Mouse (Mus musculus): ENCODE measurements around the gene Ufsp1.

The Ufsp1 gene

DNA sequence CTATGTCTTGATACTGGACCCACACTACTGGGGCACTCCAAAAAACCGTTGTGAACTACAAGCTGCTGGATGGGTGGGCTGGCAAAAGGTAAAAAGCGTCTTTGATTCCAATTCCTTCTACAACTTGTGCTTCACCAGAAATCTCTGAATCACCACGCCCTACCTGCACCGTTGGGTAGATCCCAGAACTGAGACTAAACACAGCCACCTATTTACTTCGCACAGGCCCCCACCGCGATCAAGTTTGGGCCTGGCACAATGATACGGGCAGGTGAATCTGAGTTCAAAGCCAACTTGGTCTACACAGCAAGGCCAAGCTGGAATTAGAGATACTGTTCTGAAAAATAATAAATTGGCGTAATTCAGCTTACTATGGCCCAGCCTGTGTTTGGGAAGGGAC lies 867 bp downstream of the Ufsp1 start:
- no peak for DNase-seq (ENCODE audit: low spot score in 2 of 2)

DNA sequence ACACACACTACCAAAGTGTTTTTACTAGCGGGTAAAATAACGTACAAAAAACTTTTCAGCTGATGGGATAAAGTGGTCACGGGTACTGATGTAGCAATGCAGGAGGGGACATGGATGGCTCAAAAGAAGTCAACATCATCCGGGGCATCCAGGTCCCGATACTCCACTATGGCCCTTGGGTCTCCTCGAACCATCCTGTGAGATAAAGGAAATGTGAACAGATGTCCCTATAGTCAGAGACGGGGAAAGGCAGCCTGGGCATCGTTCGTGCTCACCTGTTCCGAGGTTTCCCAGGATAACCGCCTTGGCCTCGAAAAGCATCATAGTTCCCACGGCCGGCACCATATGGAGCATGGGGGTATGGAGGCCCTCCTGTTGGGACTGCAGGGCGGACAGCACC lies 1.3 kb downstream of the Ufsp1 start:
- DNase-seq (ENCODE audit: low spot score in 2 of 2): no peak

DNA sequence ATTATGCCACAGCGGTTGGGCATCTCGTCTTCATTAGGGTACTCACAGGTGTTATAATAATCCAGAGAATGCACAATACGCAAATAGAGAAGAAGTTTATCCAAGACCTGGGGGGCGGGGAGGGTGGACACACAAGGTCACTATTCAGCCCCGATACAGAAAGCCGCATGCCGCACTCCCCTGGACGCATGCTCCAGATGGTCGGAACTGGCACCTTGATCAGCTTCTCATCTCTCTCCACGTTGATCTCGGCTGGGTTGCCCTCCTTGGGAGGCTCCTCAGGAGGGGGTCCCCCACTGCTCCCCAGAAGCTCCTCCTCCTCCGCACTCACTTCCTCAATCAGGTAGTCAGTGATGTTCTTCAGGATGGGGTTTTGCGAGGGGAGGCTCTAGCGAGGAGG lies 2.7 kb downstream of the Ufsp1 start:
- no peak for DNase-seq (ENCODE audit: low spot score in 2 of 2)

DNA sequence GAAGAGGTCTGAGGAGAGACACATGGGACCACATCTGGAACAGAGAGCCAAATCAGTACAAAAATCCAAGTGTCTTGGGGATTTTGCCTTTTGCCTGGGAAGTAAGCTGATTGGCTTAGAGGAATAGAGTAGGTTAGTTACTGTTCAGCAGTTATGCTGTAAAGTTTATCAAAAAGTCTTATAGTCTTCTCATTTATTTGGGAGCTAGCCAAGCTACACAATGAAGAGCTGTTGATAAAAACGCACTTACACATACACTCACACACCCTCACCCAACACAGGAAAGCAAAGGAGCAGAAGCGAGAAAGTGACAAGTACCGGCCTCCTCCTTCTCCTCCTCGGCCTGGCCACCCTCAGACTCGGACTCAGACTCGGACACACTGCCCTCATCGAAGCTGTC lies 4.8 kb downstream of the Ufsp1 start:
- DNase-seq (ENCODE audit: low spot score in 2 of 2): no peak

DNA sequence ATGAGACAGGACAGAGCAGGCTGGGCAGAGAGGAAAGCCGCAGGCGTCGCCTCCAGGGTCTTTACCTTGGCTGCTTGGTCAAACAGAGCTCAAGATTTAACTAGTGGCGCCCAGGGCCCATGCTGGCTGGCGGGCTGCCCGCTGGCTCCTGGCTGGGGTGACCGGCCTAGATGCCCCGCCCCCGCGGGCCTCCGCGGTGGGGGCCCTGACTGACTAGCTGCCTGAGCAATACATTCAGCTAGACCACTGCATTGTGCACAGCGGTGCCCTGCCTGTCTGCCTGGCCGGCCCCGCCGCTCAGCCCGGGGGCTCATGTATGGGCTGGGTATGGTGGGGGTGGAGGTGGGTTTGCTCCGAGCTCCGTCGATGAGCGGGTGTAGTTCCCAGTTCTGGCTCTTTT lies 6.8 kb downstream of the Ufsp1 start:
- DNase-seq (ENCODE audit: low spot score in 2 of 2): no peak

DNA sequence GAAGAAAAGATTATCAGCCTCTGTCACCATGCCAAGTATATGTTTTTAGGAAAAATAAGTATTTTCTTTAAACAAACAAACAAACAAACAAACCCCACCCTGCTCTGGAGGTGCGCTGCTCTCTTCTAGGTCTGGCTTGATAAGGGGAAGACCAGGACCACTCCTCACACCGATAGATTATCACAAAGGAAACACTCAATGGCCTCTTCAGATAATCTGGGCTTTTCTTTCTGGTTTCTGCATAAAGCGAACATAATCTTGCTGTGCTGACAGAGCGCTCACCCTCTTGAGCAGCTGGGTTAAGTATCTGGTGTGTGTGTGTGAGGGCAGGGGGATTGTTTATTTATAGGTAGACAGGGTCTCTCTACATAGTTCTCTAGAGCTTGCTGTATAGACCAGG lies 9.2 kb downstream of the Ufsp1 start:
- no peak for DNase-seq (ENCODE audit: low spot score in 2 of 2)

DNA sequence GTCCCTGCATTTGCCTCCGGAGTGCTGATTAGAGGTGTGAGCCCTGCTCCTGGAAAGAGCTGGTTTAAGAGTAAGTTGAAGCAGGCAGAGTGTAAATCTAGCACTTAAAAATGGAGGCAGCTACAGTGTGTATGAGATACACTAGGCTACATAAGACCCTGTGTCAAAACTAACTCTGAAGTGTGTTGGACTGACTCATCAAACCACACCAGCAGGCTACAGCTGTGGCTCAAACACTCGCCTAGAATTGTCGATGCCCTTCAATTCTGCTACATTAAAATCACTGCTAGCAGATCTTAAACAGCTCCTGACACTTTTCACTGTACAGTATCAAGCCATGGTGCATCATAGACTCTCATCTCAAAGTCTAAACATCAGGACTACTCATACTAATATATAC lies 9.7 kb downstream of the Ufsp1 start:
- DNase-seq (ENCODE audit: low spot score in 2 of 2): no peak

DNA sequence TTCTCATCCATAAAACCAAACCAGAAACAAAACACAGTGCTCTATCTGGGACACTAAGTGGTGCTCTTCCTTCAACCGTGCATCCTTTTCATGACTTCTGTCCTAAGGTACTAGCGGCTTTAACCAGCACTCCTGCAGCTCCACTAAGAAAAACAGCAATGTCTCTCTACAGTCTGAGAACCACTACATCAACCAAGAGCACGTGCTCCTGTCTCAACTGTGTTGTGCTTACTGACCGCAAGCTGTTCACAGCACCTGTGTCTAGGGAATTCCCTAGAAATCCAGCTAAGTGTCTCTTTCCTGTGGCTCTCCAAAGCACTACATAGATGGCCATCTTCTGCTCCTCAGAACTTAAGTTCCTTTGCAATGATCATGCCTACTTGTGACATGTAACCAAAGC lies 10.4 kb downstream of the Ufsp1 start:
- no peak for DNase-seq (ENCODE audit: low spot score in 2 of 2)

DNA sequence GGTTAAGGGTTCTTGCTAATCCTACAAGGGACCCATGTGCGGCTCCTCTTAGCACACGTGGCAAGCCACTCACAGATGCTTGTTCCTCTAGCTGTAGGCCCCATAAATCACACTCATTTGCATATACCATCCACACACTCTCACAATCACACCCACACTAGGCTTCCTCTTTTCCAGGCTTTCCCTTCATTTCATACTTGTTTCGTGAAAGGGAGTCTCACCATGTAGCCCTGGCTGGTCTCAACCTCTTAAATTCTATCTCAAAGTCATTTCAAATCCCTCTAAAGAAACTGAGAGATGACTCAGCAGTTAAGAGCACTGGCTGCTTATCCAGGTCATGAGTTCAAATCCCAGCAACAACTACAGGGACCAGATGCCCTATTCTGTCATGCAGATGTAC lies 11.4 kb downstream of the Ufsp1 start:
- no peak for DNase-seq (ENCODE audit: low spot score in 2 of 2)

DNA sequence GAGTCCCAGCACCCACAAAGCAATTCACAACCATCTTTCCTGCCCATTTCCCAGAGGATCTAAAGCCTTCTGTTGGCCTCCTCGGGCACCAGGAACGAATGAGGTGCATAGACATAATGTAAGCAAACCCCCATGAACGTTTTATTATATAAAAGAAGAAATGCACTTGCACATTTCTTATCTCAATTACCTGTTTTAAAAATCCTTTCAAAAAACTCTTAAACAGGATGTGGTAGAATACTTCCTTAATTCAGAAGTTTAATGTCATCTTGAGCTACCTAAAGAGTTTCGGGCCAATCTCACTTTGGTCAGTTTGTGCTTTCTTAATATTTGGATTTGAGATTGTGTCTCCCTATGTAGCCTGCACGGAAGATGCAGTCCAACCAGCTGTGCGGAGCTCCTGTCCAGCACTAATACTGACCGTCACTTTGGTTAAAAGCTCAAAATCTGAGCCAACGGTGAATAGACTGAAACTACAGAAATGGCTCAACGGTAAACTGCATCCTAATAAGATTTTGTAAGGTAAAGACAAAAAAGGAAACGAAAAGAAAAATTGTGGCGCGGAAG lies 12.1 kb downstream of the Ufsp1 start:
- DNase-seq (ENCODE audit: low spot score in 2 of 2): no peak

DNA sequence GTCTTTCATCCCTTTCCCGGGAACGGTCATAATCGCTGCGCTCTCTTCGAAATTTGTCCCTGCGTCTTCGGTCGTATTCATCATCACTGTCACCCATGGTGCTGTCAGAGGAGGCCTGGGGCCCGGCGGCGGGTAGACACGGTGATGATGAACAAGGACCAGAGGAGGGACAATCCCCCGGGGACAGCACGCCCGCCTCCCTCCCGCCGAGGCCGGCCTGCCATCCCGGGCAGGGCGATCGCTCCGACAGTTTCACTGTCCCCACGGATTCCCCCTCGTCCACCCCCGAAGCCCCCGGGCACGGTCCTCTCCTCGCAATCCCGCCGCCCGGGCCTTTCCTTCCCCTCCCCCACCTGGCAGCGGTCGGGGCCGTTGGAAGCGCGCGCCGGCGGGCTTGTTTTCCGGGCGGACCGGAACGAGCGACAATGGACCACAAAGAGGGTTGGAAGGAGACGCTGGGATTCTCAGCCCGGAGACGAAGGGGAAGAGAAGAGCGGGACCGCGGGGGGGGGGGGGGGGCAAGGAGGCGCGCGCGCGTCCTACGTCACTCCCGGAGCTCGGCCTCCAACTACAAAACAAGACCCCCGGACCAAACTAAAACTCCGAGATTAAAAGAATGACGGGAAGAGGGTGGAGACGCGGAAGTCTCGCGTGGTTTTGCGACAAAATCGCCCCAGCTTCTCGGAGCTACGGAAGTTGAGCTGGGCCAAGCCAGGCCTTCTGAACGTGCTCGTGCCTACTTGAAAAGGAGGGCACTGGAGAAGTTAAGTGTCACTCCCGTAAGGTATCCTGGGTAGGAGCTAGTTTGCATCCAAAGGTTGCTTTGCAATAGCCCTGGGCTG lies 12.9 kb downstream of the Ufsp1 start, which contains the start of gene Srrt:
Gene Srrt, minus strand, starts transcription at position 604 of the 842 bp plus-strand sequence.
- peak; percentile 89 to 92 for DNase-seq (ENCODE audit: low spot score in 2 of 2)

DNA sequence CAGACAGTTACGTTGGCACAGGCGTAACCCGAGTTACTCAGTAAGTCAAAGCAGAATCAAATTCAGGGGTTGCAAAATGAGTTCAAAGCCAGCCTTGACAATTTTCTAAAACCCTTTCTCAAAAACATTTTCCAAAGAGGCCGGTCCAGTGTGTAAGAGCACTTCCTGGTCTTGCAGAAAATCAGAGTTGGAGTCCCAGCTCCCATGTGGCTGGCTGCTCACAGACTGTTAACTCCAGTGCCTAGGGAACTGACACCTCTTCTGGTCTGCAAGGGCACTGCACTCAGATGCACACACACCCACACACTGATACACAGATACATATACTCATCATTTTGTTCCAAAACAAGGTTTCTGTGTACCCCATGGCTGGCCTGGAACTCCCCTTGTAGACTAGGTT lies 13.9 kb downstream of the Ufsp1 start:
- DNase-seq (ENCODE audit: low spot score in 2 of 2): no peak

DNA sequence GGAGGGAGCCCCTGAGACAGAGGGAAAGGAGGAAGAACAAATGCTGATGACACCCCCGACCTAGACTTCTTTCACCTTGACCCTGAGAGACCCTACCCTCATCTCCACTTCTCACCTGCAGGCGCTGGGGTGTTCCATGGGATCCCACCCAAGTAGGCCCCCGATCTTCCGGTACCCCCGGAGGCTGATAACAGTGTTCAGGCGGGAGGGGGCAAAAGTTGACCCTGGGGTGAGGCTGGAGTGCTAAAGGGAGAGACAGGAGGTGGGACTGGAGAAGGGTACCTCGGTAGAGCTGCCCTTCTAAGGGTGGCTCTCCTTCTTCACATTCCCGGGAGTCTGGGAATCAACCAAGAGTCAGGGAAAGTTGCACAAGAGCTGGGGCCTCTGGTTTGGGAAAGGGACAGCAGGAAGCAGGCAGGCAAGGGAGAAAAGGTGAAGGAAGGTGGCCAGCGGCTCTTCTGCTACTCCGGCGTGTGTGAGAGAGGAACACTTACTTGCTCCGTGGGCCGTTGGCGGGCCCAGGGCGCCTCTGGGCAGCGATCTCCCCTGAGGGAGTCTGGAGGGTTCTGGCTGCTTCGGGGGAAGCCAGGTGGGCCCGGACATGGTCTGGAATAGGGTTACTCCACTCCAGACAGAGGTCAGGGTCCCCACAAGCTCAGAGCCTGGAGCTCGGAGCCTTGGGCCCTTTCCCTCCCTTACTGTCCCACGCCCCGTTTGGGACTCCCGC lies 19.2 kb downstream of the Ufsp1 start:
- no peak for DNase-seq (ENCODE audit: low spot score in 2 of 2)

DNA sequence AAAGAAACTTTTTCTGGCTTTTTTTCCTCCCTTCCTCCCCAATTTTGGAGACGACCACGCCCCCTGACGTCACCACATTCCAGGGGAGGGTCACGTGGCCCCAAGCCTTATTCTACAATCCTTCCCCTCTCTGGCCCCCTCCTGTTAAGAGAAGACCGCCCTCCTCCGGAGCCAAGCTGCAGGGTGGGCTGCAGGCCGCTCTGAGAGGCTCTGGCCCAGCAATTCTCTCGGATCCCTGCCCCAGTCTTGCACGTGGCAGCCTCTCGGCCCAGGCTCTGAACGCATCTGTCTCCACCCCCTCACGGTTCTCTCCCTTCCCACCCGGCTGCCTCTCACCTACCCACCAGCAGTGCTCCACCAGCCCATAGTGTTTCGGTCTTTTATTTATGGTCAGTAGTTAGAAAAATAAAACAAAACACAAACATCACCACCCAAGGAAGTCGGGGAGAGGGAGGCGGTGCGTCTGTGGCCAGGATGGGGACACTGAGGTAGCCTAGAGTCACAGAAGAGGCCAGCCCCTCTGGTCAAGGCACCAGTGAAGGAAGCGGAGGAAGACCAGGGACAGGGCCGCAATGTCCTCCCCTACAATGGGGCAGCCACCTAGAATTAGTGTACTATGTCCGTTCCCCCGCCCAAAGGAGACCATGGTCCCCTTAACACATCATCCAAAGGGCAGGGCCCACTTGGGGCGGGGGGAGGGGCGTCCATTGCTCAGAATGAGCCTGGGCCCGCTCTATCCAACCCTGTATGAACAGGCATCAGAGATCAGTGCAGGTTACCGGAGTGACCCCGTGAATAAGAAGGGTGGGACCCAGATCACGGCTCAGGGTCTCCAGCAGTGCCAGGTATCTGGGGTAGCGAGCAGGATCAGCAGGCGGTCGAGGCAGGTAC lies 20.0 kb downstream of the Ufsp1 start, which contains the start of gene Trip6:
Gene Trip6, minus strand, starts transcription at position 212 of the 891 bp plus-strand sequence.
- DNase-seq (ENCODE audit: low spot score in 2 of 2): peak; percentile 90 to 92

DNA sequence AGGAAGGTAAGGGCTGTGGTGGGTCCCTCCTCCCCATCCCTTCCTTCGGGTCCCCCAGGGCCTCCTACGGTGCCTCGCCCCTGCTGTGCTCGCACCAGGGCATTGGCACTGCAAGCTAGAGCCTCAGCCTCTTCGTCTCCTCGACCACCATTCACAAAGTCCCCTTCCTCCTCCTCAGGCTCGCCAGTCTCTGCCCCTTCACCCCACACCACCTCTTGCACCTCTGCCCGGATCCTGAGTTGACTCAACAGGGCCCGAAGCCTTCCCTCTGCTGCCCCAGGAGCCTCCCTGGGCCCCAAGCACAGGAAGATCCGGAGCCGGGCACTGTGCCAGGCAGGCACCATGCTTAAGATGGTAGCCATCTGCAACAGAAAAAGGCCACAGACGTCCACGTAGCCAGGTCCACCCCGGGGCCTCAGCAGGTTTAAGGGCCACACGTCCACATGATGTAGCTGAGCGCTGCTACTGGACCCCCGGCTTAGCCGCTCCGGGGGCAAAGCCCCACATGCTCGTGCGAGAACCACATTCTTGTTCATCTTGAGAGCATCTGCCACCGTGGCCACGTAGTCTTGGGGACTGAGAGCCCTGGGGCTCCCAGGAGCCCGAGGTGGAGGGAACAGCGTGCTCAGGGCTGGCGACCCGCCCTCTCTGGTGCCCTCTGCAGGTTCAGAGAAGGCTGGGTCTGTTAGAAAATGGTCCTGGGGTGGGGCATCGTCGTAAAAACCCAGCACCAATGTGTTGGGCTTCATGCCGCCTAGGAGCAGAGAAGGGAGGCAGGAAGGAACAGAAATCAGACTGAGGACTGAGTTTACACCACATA lies 20.9 kb downstream of the Ufsp1 start:
- no peak for DNase-seq (ENCODE audit: low spot score in 2 of 2)

DNA sequence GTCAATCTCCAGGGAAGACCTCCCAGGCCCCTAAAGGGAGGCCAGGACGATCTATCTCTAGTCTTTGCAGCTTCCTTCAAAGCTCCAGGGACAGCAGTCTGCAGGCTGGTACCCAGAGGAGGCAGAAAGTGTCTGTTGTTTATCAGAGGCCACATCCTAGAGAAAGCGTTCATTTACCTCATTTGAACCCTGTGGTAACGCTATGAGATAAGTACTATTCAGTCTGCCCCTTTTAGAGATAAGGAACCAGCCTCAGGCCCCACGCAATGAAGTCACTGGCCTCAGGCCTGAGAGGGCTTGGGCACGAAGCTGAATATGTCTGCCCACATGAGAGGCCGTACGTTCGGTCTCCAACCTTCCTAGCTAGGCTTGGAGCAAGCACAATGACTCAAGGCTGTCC lies 22.9 kb downstream of the Ufsp1 start:
- no peak for DNase-seq (ENCODE audit: low spot score in 2 of 2)

DNA sequence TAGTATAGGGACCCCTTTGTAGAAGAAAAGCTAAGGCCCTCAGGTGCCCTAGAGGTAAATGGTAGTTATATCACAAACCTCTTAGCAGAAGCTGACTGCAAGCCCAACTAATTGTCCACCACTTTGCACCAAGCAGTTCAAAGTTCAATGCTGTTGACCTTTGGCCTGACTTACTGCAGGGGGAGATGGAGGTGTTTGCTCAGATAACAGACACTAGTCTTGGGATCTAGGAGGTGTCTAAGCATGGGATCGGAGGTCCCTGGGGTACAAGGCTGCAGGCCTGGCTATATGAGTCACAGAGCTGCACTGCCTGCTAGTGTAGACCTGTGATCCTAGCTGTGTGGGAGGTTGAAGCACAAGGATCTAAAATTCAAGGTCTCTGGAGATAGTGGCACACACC lies 24.1 kb downstream of the Ufsp1 start:
- no peak for DNase-seq (ENCODE audit: low spot score in 2 of 2)

DNA sequence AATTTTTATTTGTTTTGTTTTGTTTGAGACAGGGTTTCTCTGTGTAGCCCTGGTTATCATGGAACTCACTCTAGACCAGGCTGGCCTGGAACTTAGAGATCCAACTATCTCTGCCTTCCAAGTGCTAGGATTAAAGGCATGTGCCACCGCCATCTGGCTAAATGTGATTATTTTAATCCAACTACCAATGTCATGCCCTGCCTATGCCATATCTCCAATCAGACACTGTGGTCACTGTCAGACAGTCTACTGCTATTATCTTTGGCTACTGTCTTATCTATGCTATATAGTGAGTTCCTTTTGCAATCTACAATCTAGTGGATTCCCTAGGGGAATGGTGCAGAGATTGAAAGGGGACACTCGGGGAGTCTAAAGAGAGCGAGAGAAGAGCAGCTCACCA lies 26.6 kb downstream of the Ufsp1 start:
- no peak for DNase-seq (ENCODE audit: low spot score in 2 of 2)

DNA sequence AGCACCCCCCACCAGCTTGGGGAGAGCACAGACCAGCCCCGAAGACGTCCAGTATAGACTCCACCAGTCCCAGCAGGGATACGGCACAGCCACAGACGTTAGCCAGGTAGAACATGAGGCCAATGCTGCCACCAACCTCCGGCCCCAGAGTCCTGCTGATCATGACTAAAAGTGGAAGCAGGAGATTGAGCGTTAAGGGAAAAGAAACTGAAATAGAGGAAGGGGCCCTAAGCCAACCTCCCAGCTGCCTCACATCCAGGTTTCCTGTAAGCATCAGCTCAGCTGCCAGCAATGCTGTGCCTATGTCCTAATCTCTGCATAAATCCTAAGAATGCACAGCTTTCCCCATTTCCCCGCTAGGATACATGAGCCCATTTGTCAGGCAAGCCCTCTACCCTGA lies 36.5 kb downstream of the Ufsp1 start:
- DNase-seq (ENCODE audit: low spot score in 2 of 2): no peak

DNA sequence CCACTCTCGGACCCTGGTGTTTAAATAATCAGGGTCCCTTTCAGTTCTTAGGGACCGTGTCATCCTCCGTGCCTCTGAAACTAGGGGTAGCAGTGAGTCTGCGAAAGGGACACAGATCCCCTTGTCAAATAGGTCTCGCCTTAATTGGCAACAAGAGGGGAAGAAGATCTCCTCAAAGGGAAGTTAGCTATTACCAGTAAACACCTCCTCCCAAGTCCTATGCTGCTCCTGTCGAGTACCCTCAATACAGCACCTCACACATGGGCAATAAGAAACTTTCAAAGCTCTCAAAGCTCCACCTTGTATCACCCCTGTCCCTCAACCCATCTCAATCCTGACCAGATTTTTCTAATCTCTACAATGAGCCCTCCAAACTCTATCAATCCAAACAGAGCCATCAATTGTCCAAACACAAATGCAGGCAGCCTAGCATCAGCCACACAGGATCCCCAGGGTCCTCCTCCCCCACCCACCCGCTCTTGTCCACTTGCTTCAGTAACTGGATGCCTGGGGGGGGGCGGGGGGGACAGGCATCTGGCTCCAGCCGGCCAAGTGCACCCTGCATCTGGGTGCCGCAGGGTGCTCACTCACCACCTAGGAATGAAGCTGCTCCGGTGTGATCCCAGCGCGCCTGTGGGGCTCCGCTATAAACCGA lies 38.6 kb downstream of the Ufsp1 start:
- no peak for DNase-seq (ENCODE audit: low spot score in 2 of 2)

All from heart, adult 9 months (tissue).